ENCODE assay signal across 8 mouse cellular contexts in genomic region chr17:25827546-25828222, GRCm38 (mm10). TPM values are rescaled to one million over a fixed set of nuclear protein-coding genes. Genes with fewer than 3 reads are reported as not detected.
DNase-seq lines count a peak whose midpoint lies in the region; ATAC-seq and TF ChIP-seq lines count a peak whose summit lies in the region.

No protein-coding gene starts in this region.

- H3K4me2 ChIP-seq in intestine, embryonic 15.5 days (replicated peaks): 0 out of 2 replicates have a peak overlapping the region, but pooled peaks have one; percentile 91
- no peak overlapping the region for H3K4me2 ChIP-seq in intestine, postnatal 0 days (replicated peaks; ENCODE audit: low read depth)
- H3K4me2 ChIP-seq in embryonic facial prominence, embryonic 12.5 days (replicated peaks): no peak overlapping the region; the same call in 1 of the 2 replicates
- H3K4me2 ChIP-seq in limb, embryonic 12.5 days: peak overlapping the region; percentile 87

- peaks cover 19% of the 10 kb centered on the region for H3K36me3 ChIP-seq in intestine, embryonic 15.5 days
- peaks cover 32% of the 10 kb centered on the region for H3K36me3 ChIP-seq in intestine, postnatal 0 days (ENCODE audit: control insufficient read depth, insufficient read depth)
- H3K36me3 ChIP-seq in E14TG2a.4 (ENCODE audit: insufficient read depth, low read length): peaks cover 65% of the 10 kb centered on the region
- peaks cover 49% of the 10 kb centered on the region for H3K36me3 ChIP-seq in embryonic facial prominence, embryonic 12.5 days
- peaks cover 53% of the 10 kb centered on the region for H3K36me3 ChIP-seq in limb, embryonic 12.5 days

- H3K4me1 ChIP-seq in intestine, embryonic 15.5 days (replicated peaks): peaks cover 53% of the 10 kb centered on the region
- peaks cover 19% of the 10 kb centered on the region for H3K4me1 ChIP-seq in intestine, postnatal 0 days (replicated peaks; ENCODE audit: control insufficient read depth, insufficient read depth, low read length)
- peaks cover 86% of the 10 kb centered on the region for H3K4me1 ChIP-seq in E14TG2a.4 (replicated peaks; ENCODE audit: low read depth, low read length)
- peaks cover 56% of the 10 kb centered on the region for H3K4me1 ChIP-seq in embryonic facial prominence, embryonic 12.5 days
- H3K4me1 ChIP-seq in limb, embryonic 12.5 days (replicated peaks): peaks cover 53% of the 10 kb centered on the region

- no peaks in the 10 kb centered on the region for H3K9me3 ChIP-seq in intestine, embryonic 15.5 days
- no peaks in the 10 kb centered on the region for H3K9me3 ChIP-seq in intestine, postnatal 0 days (ENCODE audit: control insufficient read depth)
- H3K9me3 ChIP-seq in E14TG2a.4 (ENCODE audit: low read length): no peaks in the 10 kb centered on the region
- no peaks in the 10 kb centered on the region for H3K9me3 ChIP-seq in embryonic facial prominence, embryonic 12.5 days
- H3K9me3 ChIP-seq in limb, embryonic 12.5 days: no peaks in the 10 kb centered on the region

- no peak for ATAC-seq in intestine, embryonic 15.5 days
- no peak for ATAC-seq in intestine, postnatal 0 days
- ATAC-seq in embryonic facial prominence, embryonic 12.5 days (ENCODE audit: insufficient number of reproducible peaks, insufficient read depth, low FRiP score, low TSS enrichment): no peak
- ATAC-seq in limb, embryonic 12.5 days (ENCODE audit: insufficient number of reproducible peaks, insufficient read depth, low FRiP score, low TSS enrichment, low read depth): no peak
- no peak for ATAC-seq in erythroid progenitor cell, adult 5-6 weeks (replicated peaks; ENCODE audit: low FRiP score, poor library complexity, severe bottlenecking)
- no peak for ATAC-seq in granulocyte monocyte progenitor cell, adult 5-6 weeks (replicated peaks; ENCODE audit: poor library complexity, severe bottlenecking)

- no peak overlapping the region for H3K27ac ChIP-seq in intestine, embryonic 15.5 days
- no peak overlapping the region for H3K27ac ChIP-seq in intestine, postnatal 0 days (ENCODE audit: low read depth, low read length)
- H3K27ac ChIP-seq in embryonic facial prominence, embryonic 12.5 days: no peak overlapping the region
- H3K27ac ChIP-seq in limb, embryonic 12.5 days: no peak overlapping the region

- 88% methylated on average over 22 of the region's 22 CpGs for WGBS in intestine, embryonic 15.5 days
- 93% methylated on average over 22 of the region's 22 CpGs for WGBS in intestine, postnatal 0 days
- WGBS in embryonic facial prominence, embryonic 12.5 days: 89% methylated on average over 22 of the region's 22 CpGs
- WGBS in limb, embryonic 12.5 days: 92% methylated on average over 22 of the region's 22 CpGs

- H3K9ac ChIP-seq in intestine, embryonic 15.5 days: no peak overlapping the region
- H3K9ac ChIP-seq in intestine, postnatal 0 days (ENCODE audit: low read depth, low read length): no peak overlapping the region
- H3K9ac ChIP-seq in embryonic facial prominence, embryonic 12.5 days: no peak overlapping the region
- H3K9ac ChIP-seq in limb, embryonic 12.5 days (replicated peaks): no peak overlapping the region; the same call in 1 of the 2 replicates

- no peak overlapping the region for H3K4me3 ChIP-seq in intestine, embryonic 15.5 days (replicated peaks)
- H3K4me3 ChIP-seq in intestine, postnatal 0 days (ENCODE audit: low read depth, low read length): no peak overlapping the region
- H3K4me3 ChIP-seq in E14TG2a.4 (replicated peaks; ENCODE audit: low read length): peak overlapping the region; percentile 95
- peak overlapping the region; percentile 56 for H3K4me3 ChIP-seq in embryonic facial prominence, embryonic 12.5 days
- H3K4me3 ChIP-seq in limb, embryonic 12.5 days (replicated peaks): peak overlapping the region; percentile 62

- DNase-seq in retina, embryonic 14.5 days (ENCODE audit: low spot score): no peak

- H3K27me3 ChIP-seq in intestine, embryonic 15.5 days (replicated peaks): no peaks in the 10 kb centered on the region
- no peaks in the 10 kb centered on the region for H3K27me3 ChIP-seq in intestine, postnatal 0 days (replicated peaks; ENCODE audit: control insufficient read depth, insufficient read depth, low read length)
- H3K27me3 ChIP-seq in E14TG2a.4 (ENCODE audit: insufficient read depth, low read length): no peaks in the 10 kb centered on the region
- H3K27me3 ChIP-seq in embryonic facial prominence, embryonic 12.5 days: no peaks in the 10 kb centered on the region
- 0 out of 2 replicates have a peak, but pooled peaks cover under 1% of the 10 kb centered on the region for H3K27me3 ChIP-seq in limb, embryonic 12.5 days

- no peak for TF ChIP-seq CTCF in intestine, postnatal 0 days (IDR thresholded peaks at IDR 0.05; ENCODE audit: low read depth)
- TF ChIP-seq CTCF in E14TG2a.4 (conservative IDR thresholded peaks at IDR 0.05; ENCODE audit: low read length): no peak

RNA-seq across cellular contexts. Expression of gene Jmjd8, which starts 1.0 kb away (rescaled TPM):
- 45.1 and 49.4 TPM in 2 replicates for polyA plus RNA-seq in intestine, embryonic 15.5 days (2015; fragmentation: Nextera tagmentation; extraction: Ambion mirVana)
- polyA plus RNA-seq in intestine, postnatal 0 days (2015; fragmentation: Nextera tagmentation; extraction: Ambion mirVana): 22.7 and 23.0 TPM in 2 replicates
- polyA plus RNA-seq in embryonic facial prominence, embryonic 12.5 days (2016; fragmentation: Nextera tagmentation; extraction: Ambion mirVana): 53.9 and 57.0 TPM in 2 replicates
- polyA plus RNA-seq in limb, embryonic 12.5 days (2016; fragmentation: Nextera tagmentation; extraction: Ambion mirVana): 56.4 and 63.4 TPM in 2 replicates
- 5.4 and 6.1 TPM in 2 replicates for total RNA-seq in erythroid progenitor cell, adult 5-6 weeks (2015; ENCODE audit: low replicate concordance)
- total RNA-seq in erythroid progenitor cell, adult 5-6 weeks (2017; ENCODE audit: low replicate concordance): 2.7 and 9.1 TPM in 2 replicates
- 19.5 and 23.1 TPM in 2 replicates for total RNA-seq in granulocyte monocyte progenitor cell, adult 5-6 weeks (2014; fragmentation: Nextera tagmentation)
- total RNA-seq in granulocyte monocyte progenitor cell, adult 5-6 weeks (2017): 15.2 and 23.4 TPM in 2 replicates

RNA-seq across cellular contexts. Expression of gene Wdr24, which starts 4.3 kb away (rescaled TPM):
- polyA plus RNA-seq in intestine, embryonic 15.5 days (2015; fragmentation: Nextera tagmentation; extraction: Ambion mirVana): 25.4 and 27.7 TPM in 2 replicates
- 9.6 and 10.2 TPM in 2 replicates for polyA plus RNA-seq in intestine, postnatal 0 days (2015; fragmentation: Nextera tagmentation; extraction: Ambion mirVana)
- polyA plus RNA-seq in embryonic facial prominence, embryonic 12.5 days (2016; fragmentation: Nextera tagmentation; extraction: Ambion mirVana): 26.0 and 29.6 TPM in 2 replicates
- 28.4 and 30.9 TPM in 2 replicates for polyA plus RNA-seq in limb, embryonic 12.5 days (2016; fragmentation: Nextera tagmentation; extraction: Ambion mirVana)
- total RNA-seq in erythroid progenitor cell, adult 5-6 weeks (2015; ENCODE audit: low replicate concordance): 4.2 and 6.5 TPM in 2 replicates
- total RNA-seq in erythroid progenitor cell, adult 5-6 weeks (2017; ENCODE audit: low replicate concordance): 7.0 and 14.5 TPM in 2 replicates
- total RNA-seq in granulocyte monocyte progenitor cell, adult 5-6 weeks (2014; fragmentation: Nextera tagmentation): 12.5 and 16.9 TPM in 2 replicates
- total RNA-seq in granulocyte monocyte progenitor cell, adult 5-6 weeks (2017): 14.8 and 19.3 TPM in 2 replicates

RNA-seq across cellular contexts. Expression of gene Stub1, which starts 5.5 kb away (rescaled TPM):
- polyA plus RNA-seq in intestine, embryonic 15.5 days (2015; fragmentation: Nextera tagmentation; extraction: Ambion mirVana): 297 and 322 TPM in 2 replicates
- polyA plus RNA-seq in intestine, postnatal 0 days (2015; fragmentation: Nextera tagmentation; extraction: Ambion mirVana): 245 and 246 TPM in 2 replicates
- polyA plus RNA-seq in embryonic facial prominence, embryonic 12.5 days (2016; fragmentation: Nextera tagmentation; extraction: Ambion mirVana): 334 and 338 TPM in 2 replicates
- 313 TPM in 2 replicates for polyA plus RNA-seq in limb, embryonic 12.5 days (2016; fragmentation: Nextera tagmentation; extraction: Ambion mirVana)
- total RNA-seq in erythroid progenitor cell, adult 5-6 weeks (2015; ENCODE audit: low replicate concordance): 58.7 and 86.4 TPM in 2 replicates
- 47.1 and 58.4 TPM in 2 replicates for total RNA-seq in erythroid progenitor cell, adult 5-6 weeks (2017; ENCODE audit: low replicate concordance)
- 112 and 131 TPM in 2 replicates for total RNA-seq in granulocyte monocyte progenitor cell, adult 5-6 weeks (2014; fragmentation: Nextera tagmentation)
- 99.3 and 101 TPM in 2 replicates for total RNA-seq in granulocyte monocyte progenitor cell, adult 5-6 weeks (2017)

RNA-seq across cellular contexts. Expression of gene Rhbdl1, which starts 9.4 kb away (rescaled TPM):
- polyA plus RNA-seq in intestine, embryonic 15.5 days (2015; fragmentation: Nextera tagmentation; extraction: Ambion mirVana): 1.8 and 1.9 TPM in 2 replicates
- polyA plus RNA-seq in intestine, postnatal 0 days (2015; fragmentation: Nextera tagmentation; extraction: Ambion mirVana): 1.4 and 1.9 TPM in 2 replicates
- 1.2 and 1.6 TPM in 2 replicates for polyA plus RNA-seq in embryonic facial prominence, embryonic 12.5 days (2016; fragmentation: Nextera tagmentation; extraction: Ambion mirVana)
- polyA plus RNA-seq in limb, embryonic 12.5 days (2016; fragmentation: Nextera tagmentation; extraction: Ambion mirVana): 1.4 and 1.7 TPM in 2 replicates
- 4.6 TPM in 1 of 2 replicates, not detected in the other for total RNA-seq in erythroid progenitor cell, adult 5-6 weeks (2015; ENCODE audit: low replicate concordance)
- total RNA-seq in erythroid progenitor cell, adult 5-6 weeks (2017; ENCODE audit: low replicate concordance): 0.77 TPM in 1 of 2 replicates, not detected in the other
- 1.1 and 3.0 TPM in 2 replicates for total RNA-seq in granulocyte monocyte progenitor cell, adult 5-6 weeks (2014; fragmentation: Nextera tagmentation)
- total RNA-seq in granulocyte monocyte progenitor cell, adult 5-6 weeks (2017): not detected in 2 replicates

RNA-seq across cellular contexts. Expression of gene Gm20683, which starts 13.9 kb away (rescaled TPM):
- 1.1 and 2.4 TPM in 2 replicates for polyA plus RNA-seq in intestine, embryonic 15.5 days (2015; fragmentation: Nextera tagmentation; extraction: Ambion mirVana)
- 0.54 and 0.90 TPM in 2 replicates for polyA plus RNA-seq in intestine, postnatal 0 days (2015; fragmentation: Nextera tagmentation; extraction: Ambion mirVana)
- 1.5 and 2.4 TPM in 2 replicates for polyA plus RNA-seq in embryonic facial prominence, embryonic 12.5 days (2016; fragmentation: Nextera tagmentation; extraction: Ambion mirVana)
- 1.6 and 2.0 TPM in 2 replicates for polyA plus RNA-seq in limb, embryonic 12.5 days (2016; fragmentation: Nextera tagmentation; extraction: Ambion mirVana)
- 1.3 and 1.4 TPM in 2 replicates for total RNA-seq in erythroid progenitor cell, adult 5-6 weeks (2015; ENCODE audit: low replicate concordance)
- total RNA-seq in erythroid progenitor cell, adult 5-6 weeks (2017; ENCODE audit: low replicate concordance): 1.8 TPM in 1 of 2 replicates, not detected in the other
- 1.2 TPM in 1 of 2 replicates, not detected in the other for total RNA-seq in granulocyte monocyte progenitor cell, adult 5-6 weeks (2014; fragmentation: Nextera tagmentation)
- 0.41 and 1.2 TPM in 2 replicates for total RNA-seq in granulocyte monocyte progenitor cell, adult 5-6 weeks (2017)

Comparison
In these comparisons a context has a peak if more than half of its experiments do, and no peak if none do; other contexts are left out.
1. H3K4me2 ChIP-seq: peak in intestine, embryonic 15.5 days (single experiment) and limb, embryonic 12.5 days (single experiment); none in intestine, postnatal 0 days (single experiment) and embryonic facial prominence, embryonic 12.5 days (single experiment).
2. H3K4me3 ChIP-seq: peak in E14TG2a.4 (single experiment), embryonic facial prominence, embryonic 12.5 days (single experiment) and limb, embryonic 12.5 days (single experiment); none in intestine, embryonic 15.5 days (single experiment) and intestine, postnatal 0 days (single experiment).